12 mouse cellular contexts compared by ENCODE assay signal in genomic region chr7:46084839-46085513, GRCm38 (mm10). TPM values are rescaled to one million over a fixed set of nuclear protein-coding genes. Genes with fewer than 3 reads are reported as not detected.
DNase-seq lines count a peak whose midpoint lies in the region; ATAC-seq and TF ChIP-seq lines count a peak whose summit lies in the region.
"Had no signal": no experiment of that assay in that cellular context is flagged by ENCODE, and none has a peak within 500 bp of the region (broad histone marks: within the 10 kb centered on the region; RNA-seq: fewer than 3 reads in every experiment).

No protein-coding gene starts in this region.

- peaks cover 15% of the 10 kb centered on the region for H3K36me3 ChIP-seq in heart, embryonic 16.5 days (ENCODE audit: control insufficient read depth, insufficient read depth)
- H3K36me3 ChIP-seq in neural tube, embryonic 15.5 days: peaks cover 49% of the 10 kb centered on the region
- H3K36me3 ChIP-seq in kidney, embryonic 15.5 days: peaks cover 49% of the 10 kb centered on the region
- H3K36me3 ChIP-seq in stomach, postnatal 0 days (ENCODE audit: control insufficient read depth, insufficient read depth, low read length): peaks cover 12% of the 10 kb centered on the region

- peaks cover 7% of the 10 kb centered on the region for H3K9me3 ChIP-seq in heart, embryonic 16.5 days (replicated peaks; ENCODE audit: control insufficient read depth, low read length)
- H3K9me3 ChIP-seq in neural tube, embryonic 15.5 days (replicated peaks): 0 out of 2 replicates have a peak, but pooled peaks cover 6% of the 10 kb centered on the region
- H3K9me3 ChIP-seq in kidney, embryonic 15.5 days (replicated peaks): peaks cover 6% of the 10 kb centered on the region; the same call in 1 of the 2 replicates
- no peaks in the 10 kb centered on the region for H3K9me3 ChIP-seq in stomach, postnatal 0 days (ENCODE audit: control insufficient read depth, low read length)

- H3K27ac ChIP-seq in heart, embryonic 16.5 days (ENCODE audit: low read length): no peak overlapping the region
- no peak overlapping the region for H3K27ac ChIP-seq in neural tube, embryonic 15.5 days (replicated peaks)
- H3K27ac ChIP-seq in kidney, embryonic 15.5 days: 0 out of 2 replicates have a peak overlapping the region, but pooled peaks have one; percentile 22
- H3K27ac ChIP-seq in stomach, postnatal 0 days (replicated peaks): 0 out of 2 replicates have a peak overlapping the region, but pooled peaks have one; percentile 45

- H3K27me3 ChIP-seq in heart, embryonic 16.5 days (ENCODE audit: control insufficient read depth, insufficient read depth, low read length): no peaks in the 10 kb centered on the region
- H3K27me3 ChIP-seq in neural tube, embryonic 15.5 days (replicated peaks): no peaks in the 10 kb centered on the region
- H3K27me3 ChIP-seq in kidney, embryonic 15.5 days: no peaks in the 10 kb centered on the region
- no peaks in the 10 kb centered on the region for H3K27me3 ChIP-seq in stomach, postnatal 0 days (ENCODE audit: control insufficient read depth, insufficient read depth, low read length)

- no peak for TF ChIP-seq CTCF in stomach, postnatal 0 days (IDR thresholded peaks at IDR 0.05; ENCODE audit: low read depth)

- no peak overlapping the region for H3K4me3 ChIP-seq in heart, embryonic 16.5 days (ENCODE audit: low read length)
- H3K4me3 ChIP-seq in neural tube, embryonic 15.5 days (replicated peaks): no peak overlapping the region
- H3K4me3 ChIP-seq in kidney, embryonic 15.5 days (replicated peaks): no peak overlapping the region
- H3K4me3 ChIP-seq in stomach, postnatal 0 days (ENCODE audit: low read depth, low read length): no peak overlapping the region

- DNase-seq in heart, adult 9 months (ENCODE audit: low spot score in 2 of 2): no peak
- DNase-seq in neural tube, embryonic 10.5 days (ENCODE audit: extremely low spot score, low spot score): no peak
- peak; percentile 48 for DNase-seq in stomach, postnatal 0 days (ENCODE audit: low spot score)
- DNase-seq in right cerebral cortex, postnatal 25 days: no peak
- DNase-seq in urinary bladder, postnatal 4 days (ENCODE audit: low spot score in 2 of 2): no peak
- DNase-seq: thymus, postnatal 25 days had no signal

- peak; percentile 38; the same call in 1 of the 2 replicates for ATAC-seq in heart, embryonic 16.5 days (replicated peaks; ENCODE audit: extremely low read depth, insufficient read depth, low FRiP score)
- 0 out of 2 replicates have a peak, but pooled peaks have one; percentile 11 for ATAC-seq in neural tube, embryonic 15.5 days (ENCODE audit: low FRiP score)
- peak; percentile 45; the same call in 1 of the 2 replicates for ATAC-seq in kidney, embryonic 15.5 days (replicated peaks; ENCODE audit: low FRiP score)
- ATAC-seq in stomach, postnatal 0 days (ENCODE audit: low FRiP score, low TSS enrichment): peak; percentile 52
- ATAC-seq: forebrain, embryonic 14.5 days; inflammation-experienced regulatory T-cells, adult 6 months had no signal

- no peak for TF ChIP-seq EP300 in stomach, postnatal 0 days (optimal IDR thresholded peaks at IDR 0.05)

- 42% methylated on average over 16 of the region's 16 CpGs for WGBS in heart, embryonic 16.5 days
- WGBS in neural tube, embryonic 15.5 days: 77% methylated on average over 16 of the region's 16 CpGs
- 67% methylated on average over 16 of the region's 16 CpGs for WGBS in kidney, embryonic 15.5 days
- 57% methylated on average over 16 of the region's 16 CpGs for WGBS in stomach, postnatal 0 days

- peaks cover 12% of the 10 kb centered on the region for H3K4me1 ChIP-seq in heart, embryonic 16.5 days (ENCODE audit: control insufficient read depth, insufficient read depth, low read length)
- peaks cover 6% of the 10 kb centered on the region; the same call in 1 of the 2 replicates for H3K4me1 ChIP-seq in neural tube, embryonic 15.5 days
- H3K4me1 ChIP-seq in kidney, embryonic 15.5 days: peaks cover 12% of the 10 kb centered on the region; the same call in 1 of the 2 replicates
- no peaks in the 10 kb centered on the region for H3K4me1 ChIP-seq in stomach, postnatal 0 days (replicated peaks; ENCODE audit: control insufficient read depth, insufficient read depth)

- H3K9ac ChIP-seq in heart, embryonic 16.5 days (ENCODE audit: low read length): no peak overlapping the region
- H3K9ac ChIP-seq in neural tube, embryonic 15.5 days (replicated peaks): no peak overlapping the region
- no peak overlapping the region for H3K9ac ChIP-seq in kidney, embryonic 15.5 days
- no peak overlapping the region for H3K9ac ChIP-seq in stomach, postnatal 0 days (ENCODE audit: low read length)

- no peak overlapping the region for H3K4me2 ChIP-seq in heart, embryonic 16.5 days (ENCODE audit: low read depth, low read length)
- H3K4me2 ChIP-seq in neural tube, embryonic 15.5 days: no peak overlapping the region
- no peak overlapping the region for H3K4me2 ChIP-seq in kidney, embryonic 15.5 days
- no peak overlapping the region for H3K4me2 ChIP-seq in stomach, postnatal 0 days (replicated peaks; ENCODE audit: low read depth)

RNA-seq across cellular contexts. Expression of gene Kcnj11, which starts 15.6 kb away (rescaled TPM):
- 10.4 and 10.5 TPM in 2 replicates for polyA plus RNA-seq in heart, embryonic 16.5 days (2015; fragmentation: Nextera tagmentation; extraction: Ambion mirVana)
- 1.9 and 2.7 TPM in 2 replicates for polyA plus RNA-seq in neural tube, embryonic 15.5 days (2015; fragmentation: Nextera tagmentation; extraction: Ambion mirVana)
- polyA plus RNA-seq in kidney, embryonic 15.5 days (2015; fragmentation: Nextera tagmentation; extraction: Ambion mirVana): 0.21 and 0.37 TPM in 2 replicates
- 0.61 and 0.81 TPM in 2 replicates for polyA plus RNA-seq in stomach, postnatal 0 days (2015; fragmentation: Nextera tagmentation; extraction: Ambion mirVana)
- polyA plus RNA-seq: inflammation-experienced regulatory T-cells, adult 6 months; liver, adult 2 months had no signal

RNA-seq across cellular contexts. Expression of gene Nomo1, which starts 51.5 kb away (rescaled TPM):
- polyA plus RNA-seq in heart, embryonic 16.5 days (2015; fragmentation: Nextera tagmentation; extraction: Ambion mirVana): 35.9 and 36.2 TPM in 2 replicates
- 43.6 and 48.0 TPM in 2 replicates for polyA plus RNA-seq in neural tube, embryonic 15.5 days (2015; fragmentation: Nextera tagmentation; extraction: Ambion mirVana)
- 39.9 and 40.4 TPM in 2 replicates for polyA plus RNA-seq in kidney, embryonic 15.5 days (2015; fragmentation: Nextera tagmentation; extraction: Ambion mirVana)
- 19.3 and 20.3 TPM in 2 replicates for polyA plus RNA-seq in stomach, postnatal 0 days (2015; fragmentation: Nextera tagmentation; extraction: Ambion mirVana)

RNA-seq across cellular contexts. Expression of gene Abcc6, which starts 54.9 kb away (rescaled TPM):
- 0.11 and 0.12 TPM in 2 replicates for polyA plus RNA-seq in heart, embryonic 16.5 days (2015; fragmentation: Nextera tagmentation; extraction: Ambion mirVana)
- 0.56 and 0.75 TPM in 2 replicates for polyA plus RNA-seq in neural tube, embryonic 15.5 days (2015; fragmentation: Nextera tagmentation; extraction: Ambion mirVana)
- 0.93 and 1.1 TPM in 2 replicates for polyA plus RNA-seq in kidney, embryonic 15.5 days (2015; fragmentation: Nextera tagmentation; extraction: Ambion mirVana)
- polyA plus RNA-seq in stomach, postnatal 0 days (2015; fragmentation: Nextera tagmentation; extraction: Ambion mirVana): 0.44 and 0.87 TPM in 2 replicates
- polyA plus RNA-seq: inflammation-experienced regulatory T-cells, adult 6 months had no signal

Comparison
In these comparisons a context has a peak if more than half of its experiments do, and no peak if none do; other contexts are left out.
1. H3K27ac ChIP-seq: peak in kidney, embryonic 15.5 days (single experiment) and stomach, postnatal 0 days (single experiment); none in heart, embryonic 16.5 days (single experiment) and neural tube, embryonic 15.5 days (single experiment).
2. Peak in every context shown above with its lines, with median percentiles within 50 percentile points of each other: ATAC-seq.